Mouse (Mus musculus) right cerebral cortex, postnatal 25 days (tissue): Measurements from ENCODE around the gene Noxo1.

Source experiments
- DNase-seq: peaks from one replicate; pipeline ENCODE4 v3.0.0; 2022

Noxo1 gene

DNA sequence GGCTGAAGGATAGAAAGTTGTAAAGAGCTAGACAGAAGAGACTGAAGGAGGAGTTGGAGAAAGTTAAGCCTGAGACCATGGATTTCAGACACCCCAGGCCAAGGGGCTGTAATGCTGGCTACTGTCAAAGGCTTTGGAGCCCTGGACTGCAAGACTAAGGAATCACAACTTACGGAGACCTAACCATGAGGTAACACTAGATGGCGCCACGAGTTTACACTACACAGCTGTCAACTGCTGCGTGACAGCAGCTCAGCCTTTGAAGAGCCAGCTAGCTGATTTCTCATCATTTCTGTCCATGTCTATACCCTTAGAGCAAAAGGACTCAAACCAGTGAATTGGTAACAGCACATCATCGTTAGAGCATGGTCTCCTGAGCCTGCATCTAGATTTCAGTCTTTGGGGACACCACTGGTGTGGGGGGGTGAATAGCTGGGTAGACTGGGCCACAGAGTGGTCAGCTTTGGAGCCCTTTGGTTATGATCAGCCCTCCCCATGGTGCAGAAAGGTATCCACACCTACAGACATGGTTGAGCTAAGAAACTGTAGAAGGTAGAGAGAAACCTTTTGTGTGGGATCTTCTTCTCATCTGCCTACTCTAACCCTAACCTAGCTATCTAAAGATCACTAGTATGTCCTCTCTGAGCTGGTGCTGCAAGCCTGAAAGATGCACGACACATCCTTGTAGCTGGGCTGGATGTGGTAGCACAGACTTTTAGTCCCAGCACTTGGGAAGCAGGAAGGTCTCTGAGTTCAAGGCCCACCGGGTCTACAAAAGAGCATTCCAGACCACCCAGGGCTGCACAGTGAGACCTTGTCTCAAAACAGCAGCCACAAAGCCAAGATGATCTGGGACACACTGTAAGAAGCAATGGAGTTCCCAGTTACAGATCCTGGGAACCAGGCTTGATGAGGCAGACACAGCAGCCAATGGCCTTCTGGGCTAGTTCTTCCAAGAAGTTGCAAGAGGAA is 49.8 kb downstream of the Noxo1 start:
- peak; percentile 75 for DNase-seq

- DNase-seq = no peak
Observed at GRCm38 (mm10) chr17:24746986-24747385, 51.0 kb downstream of the Noxo1 start.
